Mouse (Mus musculus): ENCODE data around the gene Csmd2. TPM values are rescaled to one million over a fixed set of nuclear protein-coding genes. Genes with fewer than 3 reads are reported as not detected.

Gene Csmd2
- polyA plus RNA-seq, 1 experiment from 2014 or later: 0.08 TPM

- no peak overlapping the region for H3K4me3 ChIP-seq (ENCODE audit: low read depth, low read length)
- 61% methylated on average over 2 of the region's 2 CpGs for WGBS
- no peak for ATAC-seq (ENCODE audit: insufficient number of reproducible peaks, low FRiP score, low TSS enrichment, low read depth)
Measured at GRCm38 (mm10) chr4:128325511-128325910, 337.9 kb downstream of the Csmd2 start.

GRCm38 (mm10) chr4:128326755-128327154 lies 339.1 kb downstream of the Csmd2 start:
- no peak overlapping the region for H3K27ac ChIP-seq (replicated peaks; ENCODE audit: low read depth, low read length)
- no peak overlapping the region for H3K4me2 ChIP-seq (ENCODE audit: low read depth, severe bottlenecking)
- H3K9me3 ChIP-seq (ENCODE audit: control insufficient read depth, low read length): no peaks in the 10 kb centered on the region
- H3K27me3 ChIP-seq (ENCODE audit: control insufficient read depth, insufficient read depth, low read length): no peaks in the 10 kb centered on the region
- H3K4me1 ChIP-seq (ENCODE audit: control insufficient read depth, insufficient read depth, low read length): no peaks in the 10 kb centered on the region
- H3K9ac ChIP-seq (ENCODE audit: low read length): no peak overlapping the region
- no peak for DNase-seq (ENCODE audit: low spot score)
- ATAC-seq (ENCODE audit: insufficient number of reproducible peaks, low FRiP score, low TSS enrichment, low read depth): no peak
- H3K36me3 ChIP-seq (ENCODE audit: control insufficient read depth, insufficient read depth, low read length): no peaks in the 10 kb centered on the region
- 65% methylated on average over 4 of the region's 4 CpGs for WGBS
- H3K4me3 ChIP-seq (ENCODE audit: low read depth, low read length): no peak overlapping the region

More at GRCm38 (mm10) chr4:128325511-128325910, 337.9 kb downstream of the Csmd2 start:
- Histone ChIP-seq H3K4me2 (ENCODE audit: low read depth, severe bottlenecking) (no peak overlapping the region), H3K27me3 (ENCODE audit: control insufficient read depth, insufficient read depth, low read length) (no peaks in the 10 kb centered on the region), H3K36me3 (ENCODE audit: control insufficient read depth, insufficient read depth, low read length) (no peaks in the 10 kb centered on the region), H3K9ac (ENCODE audit: low read length) (no peak overlapping the region), H3K27ac (replicated peaks; ENCODE audit: low read depth, low read length) (no peak overlapping the region), H3K9me3 (ENCODE audit: control insufficient read depth, low read length) (no peaks in the 10 kb centered on the region), H3K4me1 (ENCODE audit: control insufficient read depth, insufficient read depth, low read length) (no peaks in the 10 kb centered on the region)
- no peak for DNase-seq (ENCODE audit: low spot score)

- no peaks in the 10 kb centered on the region for H3K36me3 ChIP-seq (ENCODE audit: control insufficient read depth, insufficient read depth, low read length)
- H3K27me3 ChIP-seq (ENCODE audit: control insufficient read depth, insufficient read depth, low read length): no peaks in the 10 kb centered on the region
- no peak overlapping the region for H3K9ac ChIP-seq (ENCODE audit: low read length)
- H3K4me2 ChIP-seq (ENCODE audit: low read depth, severe bottlenecking): no peak overlapping the region
- H3K4me1 ChIP-seq (ENCODE audit: control insufficient read depth, insufficient read depth, low read length): no peaks in the 10 kb centered on the region
- WGBS: 85% methylated on average over 6 of the region's 6 CpGs
- H3K4me3 ChIP-seq (ENCODE audit: low read depth, low read length): no peak overlapping the region
- H3K9me3 ChIP-seq (ENCODE audit: control insufficient read depth, low read length): no peaks in the 10 kb centered on the region
- ATAC-seq (ENCODE audit: insufficient number of reproducible peaks, low FRiP score, low TSS enrichment, low read depth): no peak
- H3K27ac ChIP-seq (replicated peaks; ENCODE audit: low read depth, low read length): no peak overlapping the region
- DNase-seq (ENCODE audit: low spot score): no peak
Measured at GRCm38 (mm10) chr4:128327421-128327820, 339.8 kb downstream of the Csmd2 start.

- H3K36me3 ChIP-seq (ENCODE audit: control insufficient read depth, insufficient read depth, low read length): no peaks in the 10 kb centered on the region
- no peak overlapping the region for H3K9ac ChIP-seq (ENCODE audit: low read length)
- H3K4me1 ChIP-seq (ENCODE audit: control insufficient read depth, insufficient read depth, low read length): no peaks in the 10 kb centered on the region
- H3K4me2 ChIP-seq (ENCODE audit: low read depth, severe bottlenecking): no peak overlapping the region
- no peaks in the 10 kb centered on the region; the same call in 1 of the 2 replicates for H3K27me3 ChIP-seq (ENCODE audit: control insufficient read depth, insufficient read depth, low read length)
- DNase-seq (ENCODE audit: low spot score) (no peak), ATAC-seq (ENCODE audit: insufficient number of reproducible peaks, low FRiP score, low TSS enrichment, low read depth) (no peak)
- H3K9me3 ChIP-seq (ENCODE audit: control insufficient read depth, low read length): no peaks in the 10 kb centered on the region
- H3K4me3 ChIP-seq (ENCODE audit: low read depth, low read length): no peak overlapping the region
- H3K27ac ChIP-seq (replicated peaks; ENCODE audit: low read depth, low read length): no peak overlapping the region
- WGBS: 86% methylated on average over 9 of the region's 9 CpGs
Measured at GRCm38 (mm10) chr4:128330519-128330918, 342.9 kb downstream of the Csmd2 start.

GRCm38 (mm10) chr4:128340457-128340856 lies 352.8 kb downstream of the Csmd2 start:
- H3K4me3 ChIP-seq (ENCODE audit: low read depth, low read length): no peak overlapping the region
- no peak overlapping the region for H3K27ac ChIP-seq (replicated peaks; ENCODE audit: low read depth, low read length)
- WGBS: 88% methylated on average over 7 of the region's 7 CpGs
- DNase-seq (ENCODE audit: low spot score) (no peak), ATAC-seq (ENCODE audit: insufficient number of reproducible peaks, low FRiP score, low TSS enrichment, low read depth) (no peak)
- no peaks in the 10 kb centered on the region for H3K4me1 ChIP-seq (ENCODE audit: control insufficient read depth, insufficient read depth, low read length)
- H3K36me3 ChIP-seq (ENCODE audit: control insufficient read depth, insufficient read depth, low read length): no peaks in the 10 kb centered on the region
- no peak overlapping the region for H3K4me2 ChIP-seq (ENCODE audit: low read depth, severe bottlenecking)
- H3K9me3 ChIP-seq (ENCODE audit: control insufficient read depth, low read length): no peaks in the 10 kb centered on the region
- H3K9ac ChIP-seq (ENCODE audit: low read length): no peak overlapping the region
- H3K27me3 ChIP-seq (ENCODE audit: control insufficient read depth, insufficient read depth, low read length): 0 out of 2 replicates have a peak, but pooled peaks cover 9% of the 10 kb centered on the region

- 0 out of 2 replicates have a peak, but pooled peaks cover 9% of the 10 kb centered on the region for H3K27me3 ChIP-seq (ENCODE audit: control insufficient read depth, insufficient read depth, low read length)
- no peak for DNase-seq (ENCODE audit: low spot score)
- 58% methylated on average over 7 of the region's 7 CpGs for WGBS
Measured at GRCm38 (mm10) chr4:128341315-128341714, 353.7 kb downstream of the Csmd2 start.

GRCm38 (mm10) chr4:128342208-128342607 lies 354.6 kb downstream of the Csmd2 start:
- no peak overlapping the region for H3K4me3 ChIP-seq (ENCODE audit: low read depth, low read length)
- 23% methylated on average over 1 of the region's 1 CpGs for WGBS
- peaks cover 12% of the 10 kb centered on the region; the same call in 1 of the 2 replicates for H3K27me3 ChIP-seq (ENCODE audit: control insufficient read depth, insufficient read depth, low read length)
- H3K4me2 ChIP-seq (ENCODE audit: low read depth, severe bottlenecking): no peak overlapping the region
- DNase-seq (ENCODE audit: low spot score): no peak
- H3K9ac ChIP-seq (ENCODE audit: low read length): no peak overlapping the region
- H3K9me3 ChIP-seq (ENCODE audit: control insufficient read depth, low read length): no peaks in the 10 kb centered on the region
- ATAC-seq (ENCODE audit: insufficient number of reproducible peaks, low FRiP score, low TSS enrichment, low read depth): no peak
- no peak overlapping the region for H3K27ac ChIP-seq (replicated peaks; ENCODE audit: low read depth, low read length)
- H3K36me3 ChIP-seq (ENCODE audit: control insufficient read depth, insufficient read depth, low read length): no peaks in the 10 kb centered on the region
- no peaks in the 10 kb centered on the region for H3K4me1 ChIP-seq (ENCODE audit: control insufficient read depth, insufficient read depth, low read length)

More at GRCm38 (mm10) chr4:128341315-128341714, 353.7 kb downstream of the Csmd2 start:
- Histone ChIP-seq H3K27ac (replicated peaks; ENCODE audit: low read depth, low read length) (no peak overlapping the region), H3K9me3 (ENCODE audit: control insufficient read depth, low read length) (no peaks in the 10 kb centered on the region), H3K9ac (ENCODE audit: low read length) (no peak overlapping the region), H3K4me3 (ENCODE audit: low read depth, low read length) (no peak overlapping the region), H3K4me1 (ENCODE audit: control insufficient read depth, insufficient read depth, low read length) (no peaks in the 10 kb centered on the region), H3K36me3 (ENCODE audit: control insufficient read depth, insufficient read depth, low read length) (no peaks in the 10 kb centered on the region), H3K4me2 (ENCODE audit: low read depth, severe bottlenecking) (no peak overlapping the region)
- no peak for ATAC-seq (ENCODE audit: insufficient number of reproducible peaks, low FRiP score, low TSS enrichment, low read depth)

- ATAC-seq (ENCODE audit: insufficient number of reproducible peaks, low FRiP score, low TSS enrichment, low read depth): no peak
- WGBS: 92% methylated on average over 11 of the region's 11 CpGs
Measured at GRCm38 (mm10) chr4:128358751-128359150, 371.1 kb downstream of the Csmd2 start.

GRCm38 (mm10) chr4:128365851-128366250 lies 378.2 kb downstream of the Csmd2 start:
- Histone ChIP-seq H3K27me3 (ENCODE audit: control insufficient read depth, insufficient read depth, low read length) (peaks cover 2% of the 10 kb centered on the region; the same call in 1 of the 2 replicates), H3K36me3 (ENCODE audit: control insufficient read depth, insufficient read depth, low read length) (no peaks in the 10 kb centered on the region), H3K4me1 (ENCODE audit: control insufficient read depth, insufficient read depth, low read length) (no peaks in the 10 kb centered on the region), H3K27ac (replicated peaks; ENCODE audit: low read depth, low read length) (no peak overlapping the region), H3K4me3 (ENCODE audit: low read depth, low read length) (no peak overlapping the region), H3K9me3 (ENCODE audit: control insufficient read depth, low read length) (no peaks in the 10 kb centered on the region), H3K4me2 (ENCODE audit: low read depth, severe bottlenecking) (no peak overlapping the region), H3K9ac (ENCODE audit: low read length) (no peak overlapping the region)
- DNase-seq (ENCODE audit: low spot score) (no peak), ATAC-seq (ENCODE audit: insufficient number of reproducible peaks, low FRiP score, low TSS enrichment, low read depth) (no peak)
- WGBS: 77% methylated on average over 4 of the region's 4 CpGs

More at GRCm38 (mm10) chr4:128358751-128359150, 371.1 kb downstream of the Csmd2 start:
- Histone ChIP-seq H3K9me3 (ENCODE audit: control insufficient read depth, low read length) (no peaks in the 10 kb centered on the region), H3K4me3 (ENCODE audit: low read depth, low read length) (no peak overlapping the region), H3K4me1 (ENCODE audit: control insufficient read depth, insufficient read depth, low read length) (no peaks in the 10 kb centered on the region), H3K36me3 (ENCODE audit: control insufficient read depth, insufficient read depth, low read length) (no peaks in the 10 kb centered on the region), H3K27ac (replicated peaks; ENCODE audit: low read depth, low read length) (no peak overlapping the region), H3K4me2 (ENCODE audit: low read depth, severe bottlenecking) (no peak overlapping the region), H3K27me3 (ENCODE audit: control insufficient read depth, insufficient read depth, low read length) (no peaks in the 10 kb centered on the region), H3K9ac (ENCODE audit: low read length) (no peak overlapping the region)
- no peak for DNase-seq (ENCODE audit: low spot score)
